Mouse (Mus musculus) left cerebral cortex, adult 18-20 months (tissue): ENCODE measurements around the gene Pja2. TPM values are rescaled to one million over a fixed set of nuclear protein-coding genes. Genes with fewer than 3 reads are reported as not detected.
"Not testable (repeated sequence)": the region's sequence is repeated elsewhere in the genome, so short reads cannot be mapped to it uniquely, and the experiment has no call there.

ENCODE experiments used
- DNase-seq, 2 experiments: peaks; one replicate each; pipeline ENCODE4 v3.0.0; 2021 to 2022; ENCODE audit warnings: low spot score in 2 of 2, mixed read lengths in 1 of 2
- long read RNA-seq, 2 experiments: library from polyadenylated mRNA; stranded (forward); transcript quantifications; one replicate each; pipeline ENCODE4 v2.0.0; 2021
- total RNA-seq, 2 experiments: library from RNA; stranded (reverse); gene quantifications; 2 replicates each; pipeline ENCODE4 v1.2.3; 2021

The Pja2 gene
- 100 to 1,000 TPM; 438 to 460 TPM for total RNA-seq
- long read RNA-seq, experiment 1, full-length matches to known transcripts, result 411 of 466 reads
- long read RNA-seq, experiment 1, partial matches to known transcripts, result 33 of 466 reads
- long read RNA-seq, experiment 1, other reads (novel, unspliced or antisense), result 22 of 466 reads
- long read RNA-seq, experiment 2, full-length matches to known transcripts, result 263 of 304 reads
- long read RNA-seq, experiment 2, partial matches to known transcripts, result 17 of 304 reads
- long read RNA-seq, experiment 2, other reads (novel, unspliced or antisense), result 24 of 304 reads

DNA sequence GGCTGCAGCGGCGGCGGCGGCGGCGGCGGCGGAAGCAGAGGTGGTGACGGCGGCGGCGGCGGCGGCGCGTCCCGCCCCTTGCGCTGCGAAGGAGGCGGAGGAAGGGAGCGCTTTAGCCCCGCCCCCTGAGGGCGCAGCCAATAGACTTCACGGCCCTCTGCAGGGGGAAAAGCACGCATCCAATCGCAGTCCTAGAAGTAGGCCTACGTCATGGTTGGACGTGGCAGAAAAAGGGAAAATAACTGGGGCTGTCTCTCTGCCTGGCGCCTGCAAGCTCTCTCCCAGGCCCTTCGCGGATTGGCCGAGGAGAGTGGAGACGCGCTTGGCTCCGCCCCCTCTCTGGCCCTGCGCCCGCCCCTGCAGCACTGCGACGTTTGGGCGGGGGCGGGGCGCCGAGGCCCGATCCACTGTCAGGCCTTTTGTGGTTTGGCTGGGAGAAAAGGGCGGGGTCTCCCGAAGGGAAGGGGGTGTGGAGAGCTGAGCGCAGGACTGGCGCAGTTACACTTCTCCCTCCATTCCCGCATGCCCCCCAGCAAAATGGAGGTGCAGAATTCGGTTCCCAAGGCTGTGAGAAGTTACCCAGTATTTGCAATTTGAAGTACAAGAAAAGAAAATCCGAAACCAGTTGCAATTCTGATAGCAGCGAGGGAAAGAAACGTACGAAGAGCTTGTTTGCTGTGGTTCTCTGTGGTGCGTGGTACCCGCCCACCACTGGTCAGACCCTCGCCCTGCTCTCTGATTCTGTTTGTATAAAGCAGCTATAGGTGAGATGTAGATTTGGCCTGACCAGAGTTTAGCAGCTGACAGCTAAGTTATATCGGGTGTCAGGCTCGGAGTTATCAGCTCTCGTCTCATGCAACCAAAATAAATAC lies at the start of gene Pja2:
TSS of gene Pja2 (minus strand) at position 19 of the 872 bp plus-strand sequence.
- DNase-seq, result peak; percentile 99

DNA sequence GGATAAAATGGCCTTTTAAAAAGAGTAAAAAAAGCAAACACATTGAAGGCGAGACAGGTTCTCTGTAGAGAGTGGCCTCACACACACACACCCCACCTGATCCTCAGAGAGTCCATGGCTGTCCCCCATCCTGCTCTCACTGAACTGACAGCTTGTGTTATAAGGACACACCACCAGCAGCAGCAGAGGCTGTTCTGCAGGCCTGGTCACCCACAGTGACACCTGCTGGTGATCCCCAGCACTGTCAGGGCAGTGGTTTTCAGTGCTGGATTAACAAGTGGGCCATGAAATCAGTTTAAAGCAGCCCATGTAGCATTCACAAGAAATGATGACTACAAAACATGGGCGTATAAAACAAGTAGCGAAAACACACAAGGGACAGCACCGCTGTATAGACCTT lies 43.6 kb upstream of the Pja2 start:
- peak; percentile 74 to 78 for DNase-seq

- DNase-seq, result no peak
Observed at GRCm38 (mm10) chr17:64363694-64364093, 32.0 kb upstream of the Pja2 start.

DNA sequence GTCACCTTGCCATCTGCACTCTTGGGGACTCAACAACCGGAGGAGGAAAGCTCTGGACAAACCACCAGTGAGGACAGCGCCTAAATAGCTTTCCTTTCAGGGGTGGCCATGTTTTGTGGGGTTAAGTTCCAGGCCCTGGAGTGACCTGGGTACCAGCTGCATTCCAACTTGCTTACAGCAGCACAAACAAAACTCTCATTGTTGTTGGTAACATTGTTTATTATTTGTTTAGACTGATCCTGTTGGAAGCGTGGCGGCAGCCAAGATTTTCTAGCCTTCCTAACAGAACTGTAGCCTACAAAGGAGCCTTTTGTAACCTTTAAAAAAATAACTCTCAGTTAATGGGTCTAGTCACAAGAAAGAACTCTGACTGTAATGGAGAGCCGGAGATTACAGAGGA lies 30.9 kb upstream of the Pja2 start:
- DNase-seq, result no peak

DNA sequence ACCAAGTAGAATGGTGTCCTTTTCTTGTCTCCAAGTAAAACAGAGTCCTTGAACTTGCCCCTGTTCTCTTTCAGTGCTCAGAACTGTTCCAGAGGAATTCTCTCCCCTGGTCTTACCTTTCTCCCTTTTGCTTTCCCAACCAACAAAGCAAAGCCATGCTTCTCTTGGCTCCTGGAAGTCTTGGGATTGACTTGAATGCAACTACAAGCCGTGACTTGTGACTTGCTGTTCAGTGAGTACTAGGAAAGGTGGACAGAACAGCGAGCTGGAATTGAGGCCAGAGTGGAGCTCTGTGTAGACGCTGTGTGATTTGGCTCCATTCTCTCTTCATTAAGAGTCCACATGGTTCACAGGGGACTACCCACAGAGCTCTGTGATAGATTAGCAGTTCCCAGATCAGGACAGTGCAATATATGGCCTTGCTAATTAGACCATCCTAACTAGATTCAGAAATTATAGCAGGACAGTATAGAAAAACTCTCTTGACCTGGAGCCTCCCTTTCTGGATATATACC lies 30.3 kb upstream of the Pja2 start:
- DNase-seq, result no peak

- no peak for DNase-seq
Observed at GRCm38 (mm10) chr17:64353940-64354339, 22.2 kb upstream of the Pja2 start.

DNA sequence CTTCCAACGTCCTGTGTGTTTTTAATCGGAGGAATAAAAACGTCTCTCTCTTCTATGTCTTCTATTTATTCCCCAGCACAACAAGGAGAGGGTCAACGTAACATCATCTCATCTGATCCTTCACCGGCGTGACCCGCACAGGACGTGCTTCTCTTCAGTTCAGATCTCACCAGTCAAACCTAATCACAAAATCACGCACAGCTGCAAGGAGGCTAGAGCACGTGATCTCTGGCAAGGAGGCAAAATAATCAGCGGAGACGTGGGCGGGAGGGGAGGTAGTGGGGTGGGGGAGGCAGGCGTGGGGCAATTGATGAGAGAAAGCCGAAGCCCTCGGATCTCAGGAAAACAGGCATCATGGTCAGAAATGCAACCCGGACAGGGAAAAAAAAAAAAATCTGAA lies 14.4 kb upstream of the Pja2 start:
- DNase-seq, result no peak

DNA sequence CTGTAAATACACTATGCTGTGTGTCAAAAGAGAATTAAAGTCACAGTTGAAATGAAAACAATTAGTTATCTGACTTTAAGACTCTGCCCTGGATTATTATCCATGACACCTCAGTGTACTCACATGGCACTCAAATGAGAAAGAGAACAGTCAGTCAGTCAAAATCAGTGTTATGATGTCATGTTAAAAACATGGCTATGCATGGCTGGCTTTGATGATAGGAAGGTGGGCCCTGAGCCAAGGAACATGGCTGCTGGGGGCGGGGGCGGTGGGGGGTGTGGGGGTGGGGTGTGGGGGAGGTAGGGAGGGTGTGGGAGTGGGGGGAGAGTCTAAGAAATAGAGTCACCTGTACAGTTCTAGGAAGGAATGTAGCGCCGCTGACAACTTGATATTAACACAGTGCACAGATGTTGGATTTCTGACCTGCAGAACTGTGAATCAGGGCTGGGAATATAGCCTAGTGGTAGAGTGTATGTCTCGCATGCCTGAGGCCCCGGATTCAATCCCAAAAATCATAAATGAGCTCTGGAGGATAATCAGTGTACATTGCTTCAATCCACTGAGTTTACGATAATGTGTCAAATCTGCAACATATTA lies 13.0 kb upstream of the Pja2 start:
- DNase-seq, result no peak

DNA sequence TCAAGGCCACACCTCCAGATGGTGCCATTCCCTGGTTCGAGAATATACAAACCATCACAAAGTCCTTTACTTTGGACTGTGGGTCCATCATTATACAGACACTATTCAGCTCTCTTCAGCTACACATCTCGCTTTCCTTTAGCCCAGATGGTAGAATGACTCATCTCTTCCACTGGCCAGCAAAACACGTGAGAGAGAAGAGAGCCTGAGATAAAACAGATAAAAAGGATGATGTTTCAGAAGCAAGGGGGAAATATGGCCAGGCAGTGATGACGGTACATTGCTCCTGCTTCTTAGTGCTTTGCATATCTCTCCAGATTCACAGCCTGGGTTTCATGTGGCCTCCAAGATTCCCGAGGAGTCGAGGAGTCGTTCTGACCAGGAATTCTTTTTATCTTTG lies 10.0 kb upstream of the Pja2 start:
- DNase-seq, result peak; percentile 17 to 35

DNA sequence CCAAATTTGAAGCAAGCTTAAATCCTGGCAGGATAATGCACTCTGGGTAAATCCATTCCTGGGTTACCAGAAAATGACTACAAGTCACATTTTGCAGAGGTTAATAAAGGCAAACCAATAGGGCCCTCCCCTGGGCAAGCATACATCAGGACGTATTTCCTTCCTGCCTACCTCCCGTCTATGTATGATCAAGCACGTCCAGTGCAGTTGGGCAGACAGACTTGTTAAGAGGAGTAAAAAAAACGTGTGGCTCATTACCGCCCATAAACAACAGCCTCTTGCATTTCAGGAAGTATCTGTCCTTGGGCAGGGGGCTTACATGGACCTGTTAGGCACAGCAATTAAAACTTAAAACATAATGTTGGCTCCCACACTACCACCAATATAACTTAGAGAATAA lies 8.0 kb upstream of the Pja2 start:
- no peak for DNase-seq

- DNase-seq, result no peak
Observed at GRCm38 (mm10) chr17:64337220-64337619, 5.5 kb upstream of the Pja2 start.

DNA sequence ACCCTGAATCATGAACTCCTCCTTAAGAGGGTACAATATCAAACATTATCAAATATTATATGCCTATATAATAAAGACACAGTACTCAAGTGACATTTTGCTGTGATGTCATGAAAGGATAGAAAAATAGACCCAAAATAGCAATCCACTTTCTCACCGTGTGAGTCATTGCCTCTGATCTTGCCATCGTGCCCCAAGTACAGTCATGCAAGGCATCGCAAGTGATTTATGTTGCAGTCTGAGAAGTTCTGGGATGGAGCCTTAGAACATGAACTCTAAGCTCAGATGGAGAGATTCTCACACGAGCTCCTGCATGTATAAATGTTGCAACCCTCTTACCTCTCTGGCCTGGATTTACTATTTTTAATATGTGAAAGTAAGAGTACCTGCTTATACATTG lies 2.2 kb upstream of the Pja2 start:
- DNase-seq, result no peak

DNA sequence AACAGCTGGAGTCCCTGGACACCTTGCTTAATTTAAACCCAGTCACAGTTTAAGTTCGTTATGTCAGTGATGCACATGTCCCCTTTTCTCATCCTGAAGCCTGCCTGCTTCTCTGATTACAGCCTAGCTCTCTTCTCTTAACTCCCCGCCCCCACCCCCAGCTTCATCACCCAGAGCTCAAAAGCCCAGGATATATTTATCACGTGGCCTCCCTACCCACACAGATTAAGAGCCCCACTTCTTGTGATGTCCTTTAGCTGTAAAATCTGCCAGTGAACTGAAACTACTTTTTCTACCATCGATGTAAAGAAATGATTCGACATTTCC lies 1.0 kb upstream of the Pja2 start:
- no peak for DNase-seq

GRCm38 (mm10) chr17:64331291-64331897 lies 322 bp downstream of the Pja2 start:
- DNase-seq, result peak; percentile 23 to 46

GRCm38 (mm10) chr17:64330885-64331284 lies 831 bp downstream of the Pja2 start:
- no peak for DNase-seq

GRCm38 (mm10) chr17:64324556-64324955 lies 7.2 kb downstream of the Pja2 start:
- no peak for DNase-seq

DNA sequence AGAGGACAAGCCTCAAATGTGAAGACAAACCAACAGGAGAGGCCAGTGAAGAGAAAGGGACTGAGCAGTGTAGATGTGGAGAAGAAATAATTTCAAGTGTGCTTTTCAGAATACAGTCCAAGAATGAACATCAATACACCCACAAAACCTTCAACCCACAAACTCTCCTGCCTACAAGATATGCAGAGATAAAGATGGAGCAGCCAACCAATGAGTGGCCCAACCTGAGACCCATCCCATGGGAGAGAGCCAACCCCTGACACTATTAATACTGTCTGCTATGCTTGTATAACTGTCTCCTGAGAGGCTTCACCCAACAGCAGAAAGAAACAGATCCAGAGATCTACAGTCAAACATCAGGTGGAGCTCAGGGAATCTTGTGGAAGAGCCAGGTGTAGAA lies 16.3 kb downstream of the Pja2 start:
- no peak for DNase-seq

DNA sequence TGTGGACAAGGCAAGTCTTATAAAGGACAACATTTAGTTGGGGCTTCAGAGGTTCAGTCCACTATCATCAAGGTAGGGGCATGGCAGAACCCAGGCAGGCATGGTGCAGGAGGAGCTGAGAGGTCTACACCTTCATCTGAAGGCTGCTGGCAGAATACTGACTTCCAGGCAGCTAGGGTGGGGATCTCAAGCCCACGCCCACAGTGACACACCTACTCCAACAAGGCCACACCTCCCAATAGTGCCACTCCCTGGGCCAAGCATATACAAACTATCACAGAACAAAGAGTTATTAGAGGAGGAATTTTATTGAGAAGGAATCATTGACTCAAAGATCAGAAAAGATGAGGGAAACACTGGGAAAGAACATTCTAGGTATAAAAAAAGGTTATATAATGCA lies 17.2 kb downstream of the Pja2 start:
- DNase-seq, result not testable (repeated sequence)

DNA sequence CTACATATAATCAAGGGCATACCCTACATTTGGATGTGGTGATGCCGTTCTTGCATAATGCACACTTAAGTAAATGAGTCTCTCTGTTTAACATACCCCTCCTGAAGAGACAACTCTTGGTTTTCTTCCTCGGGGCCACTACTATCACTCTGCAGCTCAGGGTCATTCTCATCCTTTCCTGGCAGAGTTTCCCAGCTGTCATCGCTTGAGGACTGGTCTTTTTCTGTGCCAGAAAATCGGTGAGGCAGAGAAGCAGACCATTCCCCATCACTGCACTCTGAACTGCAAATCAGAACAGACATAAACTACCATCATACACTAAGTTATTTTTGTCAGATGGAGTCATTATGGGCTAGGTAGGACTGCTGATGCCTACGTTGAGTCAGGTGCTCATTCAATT lies 34.1 kb downstream of the Pja2 start:
- no peak for DNase-seq

DNA sequence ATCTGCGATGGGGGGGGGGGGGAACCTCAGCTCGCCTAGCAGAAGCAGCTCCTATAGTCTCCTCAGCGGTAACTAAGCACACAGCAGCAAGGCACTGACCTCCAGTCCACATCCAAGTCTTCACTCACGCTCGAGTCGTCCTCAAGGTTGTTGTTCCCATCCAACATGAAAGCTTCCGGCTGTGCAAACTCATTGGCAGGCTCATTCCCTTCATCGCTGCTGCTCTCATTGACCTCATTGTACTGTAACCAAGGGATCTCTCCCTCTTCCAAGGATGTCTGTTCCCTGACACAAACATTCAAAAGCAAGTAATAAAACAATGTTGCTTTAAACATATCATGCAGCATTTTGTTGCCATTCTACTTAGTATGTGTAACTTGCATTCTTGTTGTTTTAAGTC lies 39.0 kb downstream of the Pja2 start:
- DNase-seq, result no peak

- DNase-seq, result no peak
Observed at GRCm38 (mm10) chr17:64289684-64290083, 42.0 kb downstream of the Pja2 start.

DNA sequence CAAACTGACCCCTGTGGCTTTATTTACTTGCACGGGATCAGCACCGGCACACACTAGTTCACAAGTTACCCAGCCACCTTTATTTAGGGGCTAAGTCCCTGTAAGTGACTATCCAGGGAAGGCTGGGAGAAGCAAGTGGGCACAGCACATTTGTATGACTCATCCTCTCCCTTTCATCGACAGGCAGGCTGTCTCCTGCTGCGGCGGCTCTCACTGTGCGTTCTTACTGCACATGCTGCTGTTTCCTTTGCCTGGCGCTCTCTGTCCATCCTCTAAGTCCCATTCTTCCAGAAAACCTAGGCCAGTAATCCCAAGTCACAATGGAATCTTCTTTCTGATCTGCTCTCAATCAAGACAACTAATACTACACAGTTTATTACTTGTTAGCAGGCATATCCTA lies 43.7 kb downstream of the Pja2 start:
- DNase-seq, result peak; percentile 24 to 53
